Mouse (Mus musculus): ENCODE measurements around the gene Plekhm1.

The Plekhm1 gene

GRCm38 (mm10) chr11:103339414-103340119, 72.9 kb downstream of the Plekhm1 start:
- 71% methylated on average over 19 of the region's 19 CpGs for WGBS

GRCm38 (mm10) chr11:103338671-103339070, 73.8 kb downstream of the Plekhm1 start:
- 96% methylated on average over 6 of the region's 6 CpGs for WGBS

GRCm38 (mm10) chr11:103338119-103338518, 74.4 kb downstream of the Plekhm1 start:
- WGBS: 91% methylated on average over 7 of the region's 7 CpGs

- WGBS: 91% methylated on average over 2 of the region's 2 CpGs
Measured at GRCm38 (mm10) chr11:103337180-103337579, 75.3 kb downstream of the Plekhm1 start.

GRCm38 (mm10) chr11:103335561-103335960, 76.9 kb downstream of the Plekhm1 start:
- WGBS: 88% methylated on average over 5 of the region's 5 CpGs

GRCm38 (mm10) chr11:103334925-103335324, 77.6 kb downstream of the Plekhm1 start:
- 76% methylated on average over 9 of the region's 9 CpGs for WGBS

- 39% methylated on average over 40 of the region's 40 CpGs for WGBS
Measured at GRCm38 (mm10) chr11:103333719-103334398, 78.6 kb downstream of the Plekhm1 start.

GRCm38 (mm10) chr11:103332890-103333651, 79.4 kb downstream of the Plekhm1 start:
- 33% methylated on average over 34 of the region's 34 CpGs for WGBS

GRCm38 (mm10) chr11:103332186-103332889, 80.1 kb downstream of the Plekhm1 start:
- 26% methylated on average over 18 of the region's 18 CpGs for WGBS

GRCm38 (mm10) chr11:103331502-103332185, 80.8 kb downstream of the Plekhm1 start:
- WGBS: 90% methylated on average over 10 of the region's 10 CpGs

GRCm38 (mm10) chr11:103330651-103331319, 81.7 kb downstream of the Plekhm1 start:
- WGBS: 59% methylated on average over 7 of the region's 7 CpGs

GRCm38 (mm10) chr11:103326950-103327349, 85.5 kb downstream of the Plekhm1 start:
- WGBS: 17% methylated on average over 5 of the region's 5 CpGs

- WGBS: 8% methylated on average over 8 of the region's 8 CpGs
Measured at GRCm38 (mm10) chr11:103325172-103325571, 87.3 kb downstream of the Plekhm1 start.

- 39% methylated on average over 13 of the region's 13 CpGs for WGBS
Measured at GRCm38 (mm10) chr11:103324723-103325122, 87.8 kb downstream of the Plekhm1 start.

- 75% methylated on average over 4 of the region's 4 CpGs for WGBS
Measured at GRCm38 (mm10) chr11:103322832-103323231, 89.7 kb downstream of the Plekhm1 start.

GRCm38 (mm10) chr11:103320646-103321045, 91.8 kb downstream of the Plekhm1 start:
- WGBS: 60% methylated on average over 4 of the region's 4 CpGs

GRCm38 (mm10) chr11:103320196-103320595, 92.3 kb downstream of the Plekhm1 start:
- WGBS: 90% methylated on average over 8 of the region's 8 CpGs

- 79% methylated on average over 1 of the region's 1 CpGs for WGBS
Measured at GRCm38 (mm10) chr11:103318042-103318441, 94.4 kb downstream of the Plekhm1 start.

GRCm38 (mm10) chr11:103315379-103315778, 97.1 kb downstream of the Plekhm1 start:
- 82% methylated on average over 5 of the region's 5 CpGs for WGBS

GRCm38 (mm10) chr11:103314736-103315374, 97.6 kb downstream of the Plekhm1 start:
- WGBS: 75% methylated on average over 10 of the region's 10 CpGs
